8 mouse cellular contexts compared by ENCODE assay signal in genomic region chr1:92833987-92834706, GRCm38 (mm10). TPM values are rescaled to one million over a fixed set of nuclear protein-coding genes. Genes with fewer than 3 reads are reported as not detected.
DNase-seq lines count a peak whose midpoint lies in the region; ATAC-seq and TF ChIP-seq lines count a peak whose summit lies in the region.

No protein-coding gene starts in this region.

- H3K27me3 ChIP-seq in heart, adult 2 months (ENCODE audit: control insufficient read depth, insufficient read depth, low read length): no peaks in the 10 kb centered on the region; the same call in 1 of the 2 replicates
- peaks cover 6% of the 10 kb centered on the region; the same call in 1 of the 2 replicates for H3K27me3 ChIP-seq in kidney, embryonic 14.5 days (ENCODE audit: control insufficient read depth, insufficient read depth, low read length)
- H3K27me3 ChIP-seq in limb, embryonic 13.5 days: no peaks in the 10 kb centered on the region
- no peaks in the 10 kb centered on the region for H3K27me3 ChIP-seq in testis, adult 2 months (ENCODE audit: control insufficient read depth, insufficient read depth, low read length)

- intact Hi-C loops in heart, adult 2 months (cut with DNase I): loop anchor here (1.0 to 2.0 kb wide), 4 partner anchors 47 to 185 kb away; partner anchors contain the start of gene Otos

- H3K79me2 ChIP-seq in heart, adult 2 months (replicated peaks; ENCODE audit: control insufficient read depth, insufficient read depth, low read length): no peaks in the 10 kb centered on the region

- no peak overlapping the region for H3K4me2 ChIP-seq in kidney, embryonic 14.5 days (replicated peaks; ENCODE audit: low read depth, low read length)
- peak overlapping the region; percentile 86 for H3K4me2 ChIP-seq in limb, embryonic 13.5 days (replicated peaks)

- TF ChIP-seq CTCF in heart, adult 2 months (IDR thresholded peaks at IDR 0.05): peak; percentile 92
- TF ChIP-seq CTCF in testis, adult 2 months (IDR thresholded peaks at IDR 0.05; ENCODE audit: control insufficient read depth, insufficient read depth, insufficient replicate concordance, low read depth, low read length): peak; percentile 61; the same call in 1 of the 2 replicates

- DNase-seq in 3134 (ENCODE audit: extremely low read depth, insufficient read length, low spot score): peak; percentile 72
- DNase-seq in adrenal gland, adult 18-20 months (ENCODE audit: low spot score in 2 of 2): peak; percentile 80 to 83
- DNase-seq in embryo, embryonic 9.5 days (ENCODE audit: extremely low spot score): peak; percentile 78
- peak; percentile 77 to 81 for DNase-seq in heart, adult 2 months
- DNase-seq in natural killer cell, adult 2 months (ENCODE audit: low spot score in 2 of 2): peak; percentile 60 to 66

- peaks cover 4% of the 10 kb centered on the region; the same call in 1 of the 2 replicates for H3K4me1 ChIP-seq in heart, adult 2 months (ENCODE audit: control insufficient read depth, insufficient read depth, low read length)
- peaks cover 11% of the 10 kb centered on the region; the same call in 1 of the 2 replicates for H3K4me1 ChIP-seq in kidney, embryonic 14.5 days (ENCODE audit: control insufficient read depth, insufficient read depth, low read length)
- peaks cover 34% of the 10 kb centered on the region for H3K4me1 ChIP-seq in limb, embryonic 13.5 days
- peaks cover 15% of the 10 kb centered on the region for H3K4me1 ChIP-seq in testis, adult 2 months (ENCODE audit: control insufficient read depth, insufficient read depth, low read length)

- TF ChIP-seq POLR2A in heart, adult 2 months (IDR thresholded peaks at IDR 0.05; ENCODE audit: insufficient read depth, low read depth, low read length): no peak
- TF ChIP-seq POLR2A in testis, adult 2 months (IDR thresholded peaks at IDR 0.05; ENCODE audit: control insufficient read depth, low read depth, low read length): no peak

- 0 out of 2 replicates have a peak, but pooled peaks have one; percentile 45 for TF ChIP-seq EP300 in heart, adult 2 months (IDR thresholded peaks at IDR 0.05; ENCODE audit: insufficient read depth, low read depth, low read length)

- peak overlapping the region; percentile 62 for H3K4me3 ChIP-seq in heart, adult 2 months
- H3K4me3 ChIP-seq in kidney, embryonic 14.5 days (ENCODE audit: low read length): no peak overlapping the region
- peak overlapping the region; percentile 91; the same call in 1 of the 2 replicates for H3K4me3 ChIP-seq in limb, embryonic 13.5 days
- no peak overlapping the region for H3K4me3 ChIP-seq in testis, adult 2 months (ENCODE audit: control insufficient read depth, low read depth, low read length)

- H3K27ac ChIP-seq in heart, adult 2 months: peak overlapping the region; percentile 94
- no peak overlapping the region for H3K27ac ChIP-seq in kidney, embryonic 14.5 days (ENCODE audit: low read depth, low read length)
- no peak overlapping the region for H3K27ac ChIP-seq in limb, embryonic 13.5 days
- no peak overlapping the region for H3K27ac ChIP-seq in testis, adult 2 months (ENCODE audit: control insufficient read depth, insufficient read depth, low read depth, low read length)

- 43% methylated on average over 7 of the region's 7 CpGs for WGBS in heart, adult 2 months
- WGBS in kidney, embryonic 14.5 days: 64% methylated on average over 7 of the region's 7 CpGs
- WGBS in limb, embryonic 13.5 days: 68% methylated on average over 7 of the region's 7 CpGs

- no peaks in the 10 kb centered on the region for H3K9me3 ChIP-seq in kidney, embryonic 14.5 days (ENCODE audit: control insufficient read depth, low read length)
- no peaks in the 10 kb centered on the region for H3K9me3 ChIP-seq in limb, embryonic 13.5 days

- H3K36me3 ChIP-seq in heart, adult 2 months (ENCODE audit: control insufficient read depth, insufficient read depth, low read length): no peaks in the 10 kb centered on the region
- H3K36me3 ChIP-seq in kidney, embryonic 14.5 days (ENCODE audit: control insufficient read depth, insufficient read depth, low read length): peaks cover 8% of the 10 kb centered on the region; the same call in 1 of the 2 replicates
- H3K36me3 ChIP-seq in limb, embryonic 13.5 days: peaks cover 21% of the 10 kb centered on the region
- no peaks in the 10 kb centered on the region for H3K36me3 ChIP-seq in testis, adult 2 months (ENCODE audit: control insufficient read depth, insufficient read depth, low read length)

- no peak overlapping the region for H3K9ac ChIP-seq in heart, adult 2 months (ENCODE audit: low read depth, low read length)
- H3K9ac ChIP-seq in kidney, embryonic 14.5 days (ENCODE audit: low read depth, low read length): no peak overlapping the region
- 0 out of 2 replicates have a peak overlapping the region, but pooled peaks have one; percentile 96 for H3K9ac ChIP-seq in limb, embryonic 13.5 days

- ATAC-seq in kidney, embryonic 14.5 days (ENCODE audit: low FRiP score, low TSS enrichment): peak; percentile 10; the same call in 1 of the 2 replicates
- no peak for ATAC-seq in limb, embryonic 13.5 days (ENCODE audit: low FRiP score, low read depth)

RNA-seq across cellular contexts. Expression of gene Gpc1, which starts 2.7 kb away (rescaled TPM):
- total RNA-seq in adrenal gland, adult 18-20 months (2021): 10 to 100 TPM; 43.3 to 65.4 TPM
- total RNA-seq in heart, adult 2 months (2021): 100 to 1,000 TPM; 428 to 505 TPM
- polyA plus RNA-seq in heart, adult 2 months (2012; rRNA removed): 249 and 279 TPM in 2 replicates
- polyA plus RNA-seq in kidney, embryonic 14.5 days (2014; fragmentation: Nextera tagmentation; extraction: Ambion mirVana): 46.1 and 55.6 TPM in 2 replicates
- 67.7 and 71.4 TPM in 2 replicates for polyA plus RNA-seq in limb, embryonic 13.5 days (2015; fragmentation: Nextera tagmentation; extraction: Ambion mirVana)
- 1.9 and 2.8 TPM in 2 replicates for polyA plus RNA-seq in testis, adult 2 months (2012; rRNA removed)

Comparison
In these comparisons a context has a peak if more than half of its experiments do, and no peak if none do; other contexts are left out.
1. H3K4me3 ChIP-seq: peak in heart, adult 2 months (single experiment) and limb, embryonic 13.5 days (single experiment); none in kidney, embryonic 14.5 days (single experiment) and testis, adult 2 months (single experiment).
2. RNA of gene Gpc1, which starts 2.7 kb away (polyA plus RNA-seq): 249 to 279 TPM in heart, adult 2 months, 67.7 to 71.4 TPM in limb, embryonic 13.5 days and 46.1 to 55.6 TPM in kidney, embryonic 14.5 days; 1.9 to 2.8 TPM in testis, adult 2 months; every median in the first group is over 10 times any median in the second.
3. Peak in every context shown above with its lines, with median percentiles within 50 percentile points of each other: DNase-seq.